7 mouse cellular contexts compared by ENCODE assay signal in the genomic region with DNA sequence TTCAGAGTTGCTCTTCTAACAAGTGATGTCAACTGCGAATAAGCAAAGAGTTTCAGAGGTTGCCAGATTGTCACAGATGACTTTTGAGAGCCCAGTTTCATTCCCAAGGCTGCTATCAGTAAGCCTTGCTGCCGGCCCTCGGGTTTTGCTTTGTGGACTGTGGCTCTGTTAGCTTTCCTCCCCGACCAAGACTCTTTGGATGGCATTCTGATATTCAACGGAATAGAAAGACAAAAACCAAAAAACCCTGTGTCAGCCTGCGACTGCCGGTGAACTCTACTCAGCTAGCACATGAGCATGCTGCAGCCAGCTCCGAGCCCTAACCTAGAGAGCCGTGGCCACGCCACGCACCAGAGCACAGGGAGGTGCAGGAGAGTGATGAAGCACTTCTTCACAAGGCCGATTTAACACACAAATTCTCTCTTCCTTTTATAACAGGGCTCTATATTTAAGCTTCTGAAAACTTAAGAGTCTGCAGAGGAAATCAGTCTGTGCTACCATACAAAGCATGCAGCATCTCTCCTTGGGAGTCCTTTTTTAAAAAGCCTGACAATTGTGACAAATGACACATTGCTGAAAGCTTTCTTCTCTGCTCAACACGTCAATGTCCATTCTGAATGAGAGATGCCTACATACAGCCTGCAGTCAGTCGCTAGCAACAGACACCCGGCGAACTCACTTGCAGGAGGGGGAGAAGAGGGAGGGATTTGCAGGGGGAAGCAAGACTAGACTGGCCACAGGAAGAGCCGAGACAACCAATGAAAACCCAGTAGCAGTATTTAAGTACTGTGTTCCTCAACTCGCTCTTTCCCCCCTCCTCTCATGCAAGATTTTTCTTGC.
DNase-seq lines count a peak whose midpoint lies in the region; ATAC-seq and TF ChIP-seq lines count a peak whose summit lies in the region.

No protein-coding gene starts in this region.

- H3K9me3 ChIP-seq in kidney, postnatal 0 days (replicated peaks; ENCODE audit: low read length): no peaks in the 10 kb centered on the region
- no peaks in the 10 kb centered on the region for H3K9me3 ChIP-seq in limb, embryonic 14.5 days (ENCODE audit: control insufficient read depth, low read length)

- no peaks in the 10 kb centered on the region for H3K27me3 ChIP-seq in kidney, postnatal 0 days (ENCODE audit: insufficient read depth, low read length)
- H3K27me3 ChIP-seq in limb, embryonic 14.5 days (ENCODE audit: control insufficient read depth, insufficient read depth, low read length): no peaks in the 10 kb centered on the region

- TF ChIP-seq POLR2A in brain, embryonic 14.5 days (IDR thresholded peaks at IDR 0.05; ENCODE audit: borderline replicate concordance, extremely low read depth, insufficient read depth, insufficient read length, poor library complexity, severe bottlenecking): no peak
- TF ChIP-seq POLR2A in limb, embryonic 14.5 days (IDR thresholded peaks at IDR 0.05; ENCODE audit: borderline replicate concordance, extremely low read depth, insufficient read depth, insufficient read length): no peak

- TF ChIP-seq CTCF in brain, embryonic 14.5 days (IDR thresholded peaks at IDR 0.05; ENCODE audit: borderline replicate concordance, extremely low read depth, insufficient read depth, insufficient read length): no peak
- TF ChIP-seq CTCF in kidney, postnatal 0 days (IDR thresholded peaks at IDR 0.05; ENCODE audit: low read depth): no peak

- 0 out of 2 replicates have a peak overlapping the region, but pooled peaks have one; percentile 10 for H3K27ac ChIP-seq in kidney, postnatal 0 days
- no peak overlapping the region for H3K27ac ChIP-seq in limb, embryonic 14.5 days (replicated peaks; ENCODE audit: low read depth, low read length)

- H3K36me3 ChIP-seq in kidney, postnatal 0 days (ENCODE audit: insufficient read depth, low read length): no peaks in the 10 kb centered on the region
- H3K36me3 ChIP-seq in limb, embryonic 14.5 days (ENCODE audit: control insufficient read depth, insufficient read depth, low read length): no peaks in the 10 kb centered on the region

- DNase-seq in brain, embryonic 14.5 days (ENCODE audit: low read depth): peak; percentile 90
- DNase-seq in cerebellum, postnatal 36 days: peak; percentile 34 to 38
- DNase-seq in heart, adult 9 months (ENCODE audit: low spot score in 2 of 2): peak; percentile 29 to 33
- DNase-seq in kidney, postnatal 0 days (ENCODE audit: low spot score): peak; percentile 90
- peak; percentile 75 for DNase-seq in limb, embryonic 14.5 days (ENCODE audit: low spot score)
- DNase-seq in neural tube, embryonic 10.5 days (ENCODE audit: extremely low spot score, low spot score): peak; percentile 32
- DNase-seq in thymus, postnatal 25 days: peak; percentile 21

- peak; percentile 81; the same call in 1 of the 2 replicates for ATAC-seq in kidney, postnatal 0 days (replicated peaks; ENCODE audit: low FRiP score, low read depth)
- peak; percentile 82 for ATAC-seq in limb, embryonic 14.5 days (ENCODE audit: low FRiP score, low read depth)

- peaks cover 4% of the 10 kb centered on the region for H3K4me1 ChIP-seq in kidney, postnatal 0 days (replicated peaks; ENCODE audit: insufficient read depth, low read length)
- H3K4me1 ChIP-seq in limb, embryonic 14.5 days (ENCODE audit: control insufficient read depth, insufficient read depth, low read length): no peaks in the 10 kb centered on the region

- WGBS in kidney, postnatal 0 days: 28% methylated on average over 18 of the region's 18 CpGs
- 49% methylated on average over 18 of the region's 18 CpGs for WGBS in limb, embryonic 14.5 days

- H3K4me3 ChIP-seq in kidney, postnatal 0 days (replicated peaks; ENCODE audit: low read depth, low read length): peak overlapping the region; percentile 24
- H3K4me3 ChIP-seq in limb, embryonic 14.5 days (replicated peaks; ENCODE audit: low read length): no peak overlapping the region

- peak overlapping the region; percentile 52 for H3K4me2 ChIP-seq in kidney, postnatal 0 days (ENCODE audit: low read length)
- H3K4me2 ChIP-seq in limb, embryonic 14.5 days (replicated peaks; ENCODE audit: low read depth, low read length, severe bottlenecking): peak overlapping the region; percentile 19; the same call in 1 of the 2 replicates

- 0 out of 2 replicates have a peak overlapping the region, but pooled peaks have one; percentile 0 for H3K9ac ChIP-seq in kidney, postnatal 0 days (ENCODE audit: low read depth, low read length)
- H3K9ac ChIP-seq in limb, embryonic 14.5 days (ENCODE audit: low read depth, low read length, severe bottlenecking): no peak overlapping the region

Comparison
In these comparisons a context has a peak if more than half of its experiments do, and no peak if none do; other contexts are left out.
1. DNase-seq: peak in every context shown above with its lines; median percentile 90 in brain, embryonic 14.5 days; 90 in kidney, postnatal 0 days; 75 in limb, embryonic 14.5 days; 36 in cerebellum, postnatal 36 days; 32 in neural tube, embryonic 10.5 days; 31 in heart, adult 9 months; 21 in thymus, postnatal 25 days.